Mouse (Mus musculus): ENCODE measurements around the gene Grin3b. TPM values are rescaled to one million over a fixed set of nuclear protein-coding genes. Genes with fewer than 3 reads are reported as not detected.

The Grin3b gene
- total RNA-seq, 2 experiments from 2014 or later, result 0.11 to 0.25 TPM

DNA sequence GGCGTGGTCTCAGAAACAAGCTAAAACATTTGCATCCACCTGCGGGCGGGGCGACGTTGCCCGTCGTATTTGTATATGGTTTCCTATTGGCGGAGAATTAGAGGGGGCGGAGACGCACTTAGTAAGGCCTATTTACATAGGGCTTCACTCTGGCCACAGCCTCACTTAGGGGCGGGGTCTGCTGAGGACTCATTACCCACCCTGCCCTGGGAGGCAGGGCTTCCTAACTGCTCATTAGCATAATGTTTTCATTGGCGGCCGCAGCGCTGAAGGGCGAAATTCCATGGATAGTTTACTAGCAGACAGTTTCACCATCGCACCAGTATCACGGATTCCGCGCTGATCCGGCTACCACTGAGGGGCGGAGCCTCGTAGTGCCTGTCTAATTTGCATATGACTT is 14.4 kb downstream of the Grin3b start:
- intact Hi-C loops (cut with DNase I; ENCODE audit: low total_unique reads), result no loop called here

DNA sequence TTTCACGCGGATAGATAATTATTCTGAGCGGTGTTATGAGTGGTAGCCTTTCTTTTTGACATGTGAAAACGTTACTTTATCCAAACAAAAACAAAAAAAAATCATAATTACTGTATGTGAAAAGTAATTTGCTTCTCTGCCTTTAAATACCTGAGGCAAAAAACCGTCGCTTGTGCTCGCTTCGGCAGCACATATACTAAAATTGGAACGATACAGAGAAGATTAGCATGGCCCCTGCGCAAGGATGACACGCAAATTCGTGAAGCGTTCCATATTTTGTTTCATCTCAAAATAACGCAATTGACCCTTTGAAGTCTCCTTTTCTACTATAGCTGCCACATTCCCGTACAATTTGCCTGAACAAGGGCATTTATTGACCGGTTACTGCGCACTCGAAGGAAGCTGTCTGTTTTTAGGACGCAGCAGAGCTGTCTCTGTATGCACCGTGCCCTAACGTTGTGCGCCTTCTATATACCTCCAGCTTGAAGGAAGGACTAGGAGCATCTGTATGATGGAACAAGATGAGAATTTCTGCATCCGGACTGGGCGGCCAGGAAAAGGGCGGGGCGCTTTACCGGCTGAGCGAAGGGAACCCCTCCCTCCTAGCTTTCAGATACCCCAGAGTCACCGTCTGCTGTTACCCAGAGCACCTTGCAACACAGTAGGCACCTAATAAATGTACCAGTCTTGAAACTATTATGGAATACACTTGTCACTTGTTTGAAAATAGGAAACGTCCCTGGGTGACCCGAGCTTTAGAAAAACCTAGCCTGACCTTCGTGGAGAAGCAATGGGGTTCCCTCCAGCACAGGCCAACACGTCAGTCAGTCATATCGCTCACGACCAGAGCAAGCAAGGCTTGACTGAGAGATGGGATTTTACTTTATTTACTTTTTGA is 15.1 kb downstream of the Grin3b start:
- intact Hi-C loops (cut with DNase I; ENCODE audit: low total_unique reads), result no loop called here
- DNase-seq, result peak; percentile 64

More for the DNA sequence above, 14.4 kb downstream of the Grin3b start:
- DNase-seq, result peak; percentile 96

DNA sequence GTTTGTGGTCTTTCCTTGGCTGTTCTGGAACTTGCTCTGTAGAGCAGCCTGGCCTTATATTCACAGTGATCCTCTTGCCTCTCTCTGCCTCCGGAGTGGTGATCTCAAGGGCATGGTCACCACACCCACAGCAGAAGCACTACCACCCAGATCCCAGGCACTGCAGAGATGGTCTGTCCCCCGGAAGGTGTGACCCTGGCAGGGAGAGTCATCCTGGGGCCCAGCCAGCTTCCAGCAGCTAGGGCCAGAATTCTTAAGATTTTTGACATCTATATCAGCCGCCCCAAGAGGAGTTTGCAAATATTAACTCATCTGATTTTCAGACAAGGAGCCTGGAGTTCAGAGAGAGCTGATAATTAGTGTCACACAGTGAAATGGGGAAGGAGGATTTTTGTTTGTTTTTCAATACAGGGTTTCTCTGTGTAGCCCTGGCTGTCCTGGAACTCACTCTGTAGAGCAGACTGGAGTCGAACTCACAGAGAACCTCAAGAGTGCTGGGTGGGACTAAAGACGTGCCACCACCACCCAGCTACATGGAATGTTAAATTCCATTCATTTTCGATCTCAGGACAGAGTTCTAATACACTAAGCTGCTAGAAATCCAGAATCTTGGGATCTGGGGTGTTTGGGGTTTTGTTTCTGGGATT is 15.8 kb downstream of the Grin3b start:
- intact Hi-C loops (cut with DNase I; ENCODE audit: low total_unique reads), result no loop called here
- DNase-seq, result peak; percentile 59

DNA sequence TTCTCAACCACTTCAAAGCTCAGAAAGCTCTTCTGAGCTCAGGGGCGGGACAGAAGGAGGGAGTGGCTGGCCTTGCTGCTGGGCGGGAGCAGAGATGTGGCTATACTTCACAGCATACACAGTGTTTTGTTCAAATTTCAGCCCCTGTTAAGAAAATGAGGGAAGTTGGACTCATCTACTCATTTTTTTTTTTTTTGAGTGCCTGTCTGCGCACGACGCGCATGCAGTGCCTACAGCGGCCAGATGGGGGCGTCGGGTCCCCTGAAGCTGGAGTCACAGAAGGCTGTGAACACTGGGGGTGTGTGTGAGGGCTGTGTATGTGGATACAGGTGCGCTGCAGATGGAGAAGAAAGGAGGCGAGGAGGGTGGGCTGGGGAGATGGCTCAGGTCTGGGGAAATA is 16.4 kb downstream of the Grin3b start:
- intact Hi-C loops (cut with DNase I; ENCODE audit: low total_unique reads), result no loop called here
- peak; percentile 85 for DNase-seq

DNA sequence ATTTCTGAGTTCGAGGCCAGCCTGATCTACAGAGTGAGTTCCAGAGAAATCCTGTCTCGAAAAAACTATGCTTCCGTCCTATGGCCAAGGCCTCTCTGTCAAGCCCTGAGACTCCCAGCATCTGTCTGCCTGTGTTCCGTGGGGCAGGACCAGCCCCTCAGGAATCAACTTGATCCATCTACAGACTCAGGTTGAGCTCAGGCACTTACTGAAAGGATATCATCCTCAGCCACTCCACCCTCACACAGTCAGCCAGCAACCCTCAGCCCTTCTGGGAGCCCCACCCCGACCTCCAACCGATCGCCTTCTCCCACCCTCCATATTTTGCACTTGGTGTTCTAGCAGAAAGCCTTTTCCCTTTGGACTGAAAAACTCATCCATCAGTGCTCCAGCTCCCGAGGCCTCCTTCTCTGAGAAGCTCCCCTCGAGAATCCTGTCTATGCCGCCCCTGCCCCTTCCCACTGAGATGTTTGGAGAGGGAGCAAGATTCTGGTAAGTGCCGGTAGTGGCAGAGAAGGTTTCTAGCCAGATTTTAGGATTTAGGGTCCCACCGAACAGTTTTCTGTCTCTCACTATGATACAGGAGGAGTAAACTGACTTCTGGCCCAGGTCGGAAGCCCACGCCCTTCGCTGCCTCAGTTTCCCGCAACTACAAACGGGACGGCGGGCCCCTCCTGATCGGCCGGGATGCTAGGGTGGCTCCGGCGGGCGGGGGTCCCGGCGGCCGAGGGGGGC is 17.4 kb downstream of the Grin3b start:
- intact Hi-C loops (cut with DNase I; ENCODE audit: low total_unique reads), result no loop called here
- DNase-seq, result peak; percentile 7

GRCm38 (mm10) chr10:79988506-79989271 is 18.2 kb downstream of the Grin3b start, which contains the start of gene Cnn2:
Cnn2 (plus strand) TSS chr10:79988584.
- peak; percentile 57 for DNase-seq
- intact Hi-C loops (cut with DNase I; ENCODE audit: low total_unique reads), result no loop called here

GRCm38 (mm10) chr10:79989272-79989786 is 18.8 kb downstream of the Grin3b start:
- no peak for DNase-seq
- intact Hi-C loops (cut with DNase I; ENCODE audit: low total_unique reads), result no loop called here

- intact Hi-C loops (cut with DNase I; ENCODE audit: low total_unique reads), result loop anchor here (5.0 kb wide), 2 partner anchors 47 to 127 kb away; partner anchors contain the start of genes Polr2e and Stk11
- DNase-seq, result peak; percentile 50
Observed at GRCm38 (mm10) chr10:79989870-79990269, 19.4 kb downstream of the Grin3b start.

DNA sequence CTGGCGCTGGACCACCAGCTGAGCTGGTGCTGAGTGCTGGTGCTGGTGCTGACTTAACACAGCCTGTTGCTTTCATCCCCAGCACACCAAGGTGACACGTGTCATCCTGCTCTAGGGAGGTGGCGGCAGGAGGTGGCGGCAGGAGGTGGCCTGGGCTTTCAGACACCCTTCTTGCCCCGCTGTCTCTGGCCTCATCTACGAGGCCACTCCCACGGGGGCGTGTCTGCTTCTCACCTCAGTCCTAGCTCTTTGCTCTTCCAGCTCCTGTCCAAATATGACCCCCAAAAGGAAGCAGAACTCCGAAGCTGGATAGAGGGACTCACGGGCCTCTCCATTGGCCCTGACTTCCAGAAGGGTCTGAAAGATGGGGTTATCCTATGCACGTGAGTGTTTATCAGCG is 20.6 kb downstream of the Grin3b start:
- no peak for DNase-seq
- intact Hi-C loops (cut with DNase I; ENCODE audit: low total_unique reads), result loop anchor here (5.0 kb wide), 2 partner anchors 46 to 126 kb away; partner anchors contain the start of genes Polr2e and Stk11

GRCm38 (mm10) chr10:79991548-79991947 is 21.0 kb downstream of the Grin3b start:
- intact Hi-C loops (cut with DNase I; ENCODE audit: low total_unique reads), result loop anchor here (5.0 kb wide), 2 partner anchors 46 to 126 kb away; partner anchors contain the start of genes Polr2e and Stk11
- no peak for DNase-seq

DNA sequence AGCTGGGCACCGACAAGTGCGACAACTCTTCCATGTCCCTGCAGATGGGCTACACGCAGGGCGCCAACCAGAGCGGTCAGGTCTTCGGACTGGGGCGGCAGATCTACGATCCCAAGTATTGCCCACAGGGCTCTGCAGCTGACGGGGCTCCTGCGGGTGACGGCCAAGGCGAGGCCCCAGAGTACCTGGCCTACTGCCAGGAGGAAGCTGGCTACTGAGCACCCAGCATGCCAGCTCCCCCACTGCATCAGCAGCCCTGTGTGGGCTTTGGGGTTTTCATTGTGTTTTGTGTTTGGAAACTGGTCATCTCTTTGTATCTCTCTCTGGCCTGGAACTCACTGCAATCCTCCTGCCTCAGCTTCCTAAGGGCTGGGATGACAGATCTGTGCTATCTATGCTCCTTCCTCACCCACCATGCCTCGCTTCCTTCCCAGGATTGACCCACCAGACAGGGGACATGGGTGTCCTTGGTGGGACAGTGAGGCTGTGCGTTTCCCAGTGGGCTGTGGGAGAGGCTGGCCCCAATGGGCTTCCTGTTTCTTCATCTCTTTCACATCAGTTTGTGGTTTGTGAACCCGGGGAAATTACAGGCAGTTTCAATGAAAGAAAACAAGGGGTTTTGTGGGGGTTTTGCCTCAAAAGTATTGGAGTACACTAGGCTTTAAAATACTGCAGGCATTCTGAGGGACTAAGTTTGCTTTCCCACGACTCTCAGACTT is 24.0 kb downstream of the Grin3b start:
- intact Hi-C loops (cut with DNase I; ENCODE audit: low total_unique reads), result loop anchor here (5.0 kb wide), 2 partner anchors 43 to 123 kb away; partner anchors contain the start of genes Polr2e and Stk11

DNA sequence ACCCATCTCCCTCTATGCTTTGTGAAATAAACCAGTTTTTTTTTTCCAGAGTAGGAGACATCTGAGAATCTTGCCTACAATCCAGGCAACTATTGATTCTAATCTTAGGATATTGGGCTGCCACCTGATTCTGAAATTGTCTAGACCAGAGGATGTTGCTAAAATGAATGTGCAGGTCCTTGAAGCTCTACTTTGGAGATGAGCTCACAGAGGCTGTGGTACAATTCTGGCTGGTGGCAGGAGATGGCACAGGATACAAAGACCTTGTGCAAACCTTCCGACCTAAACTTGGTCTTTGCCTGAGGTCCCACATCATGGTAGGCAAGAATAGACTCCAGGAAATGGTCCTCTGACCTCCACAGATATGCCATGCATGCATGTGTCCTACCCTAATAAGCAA is 25.1 kb downstream of the Grin3b start:
- no peak for DNase-seq
- intact Hi-C loops (cut with DNase I; ENCODE audit: low total_unique reads), result no loop called here

More for the DNA sequence above, 24.0 kb downstream of the Grin3b start:
- DNase-seq, result no peak

DNA sequence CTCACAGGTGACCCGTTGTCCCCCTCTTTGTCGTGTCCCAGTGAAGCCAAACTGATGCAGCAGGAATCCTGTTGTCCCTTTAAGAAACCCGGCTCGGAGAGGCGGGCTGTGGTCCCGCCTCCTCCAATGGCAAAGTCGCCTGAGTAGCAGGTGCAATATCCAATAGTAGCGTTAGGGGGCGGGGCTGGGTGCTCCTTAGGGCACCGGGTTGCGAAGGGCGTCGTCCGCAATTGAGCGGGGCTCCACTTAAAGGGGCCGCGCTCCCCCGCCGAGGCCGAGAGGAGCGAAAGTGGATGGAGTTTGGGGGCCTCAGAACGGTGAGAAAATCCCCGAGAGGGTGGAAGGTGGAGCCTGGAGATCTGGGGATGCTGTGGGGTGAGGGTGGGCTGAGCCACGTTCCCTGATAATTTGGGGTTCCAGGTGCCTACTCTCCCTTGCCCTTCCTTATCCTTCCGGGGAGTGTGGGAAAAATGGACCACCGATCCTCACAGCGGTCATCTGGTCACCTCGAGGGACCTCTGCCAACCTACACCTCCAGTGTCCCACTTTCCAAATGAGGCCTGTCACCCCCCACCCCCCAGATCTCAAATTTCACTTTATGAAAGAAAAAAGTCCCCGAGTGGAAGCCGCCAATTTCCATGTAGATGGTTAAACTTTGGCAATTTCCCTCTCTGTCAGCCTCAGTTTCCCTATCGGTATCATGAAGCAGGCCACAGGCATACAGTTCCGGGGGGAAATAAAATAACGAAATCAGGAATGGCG is 25.9 kb downstream of the Grin3b start, which contains the start of gene Abca7:
TSS of gene Abca7 (plus strand) at position 223 of the 762 bp plus-strand sequence.
- intact Hi-C loops (cut with DNase I; ENCODE audit: low total_unique reads), result no loop called here
- peak; percentile 97 for DNase-seq

DNA sequence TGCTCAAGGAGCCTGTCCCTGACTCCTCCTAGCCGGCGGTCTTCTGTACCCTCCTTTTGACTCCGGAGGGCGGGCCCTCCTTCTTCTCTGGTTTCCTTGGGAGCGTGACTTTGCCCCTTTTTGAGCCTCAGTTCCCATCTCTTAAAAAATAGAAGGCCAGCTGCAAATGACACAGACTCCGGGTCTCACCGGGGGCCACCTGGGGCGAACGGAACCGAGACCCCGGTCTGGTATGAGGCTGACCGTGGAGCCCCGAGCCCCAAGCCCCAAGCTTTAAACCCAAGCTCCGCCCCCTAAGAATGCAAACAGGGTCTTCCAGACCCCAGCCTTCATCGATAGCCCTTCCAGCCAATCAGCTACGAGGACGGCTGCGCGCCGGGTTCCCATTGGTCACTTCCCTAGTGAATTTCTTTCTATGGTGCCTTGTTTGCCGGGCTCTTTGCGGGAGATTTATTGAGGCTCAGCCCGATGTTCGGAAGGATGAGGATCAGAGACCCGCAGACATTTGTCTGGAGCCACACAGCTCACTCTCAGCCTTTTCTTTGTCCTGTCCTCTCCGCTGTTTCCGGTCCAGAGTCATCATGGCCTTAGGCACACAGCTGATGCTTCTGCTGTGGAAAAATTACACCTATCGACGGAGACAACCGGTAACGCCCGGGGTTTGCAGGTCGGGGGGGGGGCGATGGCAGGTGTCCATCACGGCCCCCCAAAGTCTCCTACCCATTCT is 26.7 kb downstream of the Grin3b start:
- DNase-seq, result peak; percentile 51
- intact Hi-C loops (cut with DNase I; ENCODE audit: low total_unique reads), result no loop called here

GRCm38 (mm10) chr10:79997819-79998218 is 27.3 kb downstream of the Grin3b start:
- intact Hi-C loops (cut with DNase I; ENCODE audit: low total_unique reads), result no loop called here
- DNase-seq, result no peak

DNA sequence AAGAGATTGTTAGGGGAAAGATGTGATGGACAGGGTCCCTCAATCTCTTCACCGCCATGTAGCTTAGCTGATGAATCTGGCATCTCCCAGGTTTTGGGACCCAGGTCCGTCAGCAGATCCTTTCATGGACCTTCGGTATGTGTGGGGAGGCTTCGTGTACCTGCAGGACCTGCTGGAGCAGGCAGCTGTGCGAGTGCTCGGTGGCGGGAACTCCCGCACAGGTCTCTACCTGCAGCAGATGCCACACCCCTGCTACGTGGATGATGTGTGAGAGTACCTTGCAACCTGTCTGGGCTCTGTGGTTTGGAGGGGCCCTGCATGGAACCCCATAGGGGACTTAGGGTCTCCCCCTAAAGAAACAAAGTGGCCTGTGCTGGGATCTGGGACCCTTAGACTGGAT is 31.4 kb downstream of the Grin3b start:
- intact Hi-C loops (cut with DNase I; ENCODE audit: low total_unique reads), result no loop called here

DNA sequence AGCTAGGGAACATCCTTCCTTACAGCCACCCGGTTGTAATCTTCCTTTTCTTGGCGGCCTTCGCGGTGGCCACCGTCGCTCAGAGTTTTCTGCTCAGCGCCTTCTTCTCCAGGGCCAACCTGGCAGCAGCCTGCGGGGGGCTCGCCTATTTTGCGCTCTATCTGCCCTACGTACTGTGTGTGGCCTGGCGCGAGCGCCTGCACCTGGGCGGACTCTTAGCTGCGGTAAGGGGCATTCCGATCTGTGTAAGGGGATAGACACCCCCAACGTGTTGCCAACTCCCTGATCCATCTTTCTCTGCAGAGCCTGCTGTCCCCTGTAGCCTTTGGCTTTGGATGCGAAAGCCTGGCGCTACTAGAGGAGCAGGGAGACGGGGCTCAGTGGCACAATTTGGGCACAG is 32.3 kb downstream of the Grin3b start:
- intact Hi-C loops (cut with DNase I; ENCODE audit: low total_unique reads), result no loop called here
- no peak for DNase-seq

More for the DNA sequence above, 31.4 kb downstream of the Grin3b start:
- DNase-seq, result no peak
